Mouse (Mus musculus) megakaryocyte progenitor cell, adult 5-6 weeks (primary cell): Measurements from ENCODE around the gene Slco1b2. TPM values are rescaled to one million over a fixed set of nuclear protein-coding genes. Genes with fewer than 3 reads are reported as not detected.
"Not testable (repeated sequence)": the region's sequence is repeated elsewhere in the genome, so short reads cannot be mapped to it uniquely, and the experiment has no call there.

Experiments used
- ATAC-seq: replicated peaks from 2 replicates; pipeline ENCODE4 v1.8.0; 2016; ENCODE audit warnings: mild to moderate bottlenecking, moderate TSS enrichment, inconsistent platforms; ENCODE audit not compliant: poor library complexity
- total RNA-seq, 2 experiments: library from RNA; stranded (forward) in 1 of 2; stranded (reverse) in 1 of 2; fragments of 157-497, 149-512 nt in 1 of 2; fragments of 200-1000 nt in 1 of 2; gene quantifications; 2 replicates each; pipeline versions ENCODE4 v1.2.3 to v1.2.4; 2015 to 2017

The Slco1b2 gene
- total RNA-seq (2015), result not detected in 2 replicates
- not detected in 2 replicates for total RNA-seq (2017)

GRCm38 (mm10) chr6:141629291-141629690 lies at the start of gene Slco1b2:
Gene Slco1b2 (plus strand): TSS chr6:141629518.
- ATAC-seq, result no peak

- ATAC-seq, result no peak
Observed at GRCm38 (mm10) chr6:141584791-141585403, 44.4 kb upstream of the Slco1b2 start.

GRCm38 (mm10) chr6:141590002-141590401 lies 39.3 kb upstream of the Slco1b2 start:
- ATAC-seq, result no peak

GRCm38 (mm10) chr6:141590598-141591200 lies 38.6 kb upstream of the Slco1b2 start:
- not testable (repeated sequence) for ATAC-seq

- ATAC-seq, result no peak
Observed at GRCm38 (mm10) chr6:141596081-141596480, 33.2 kb upstream of the Slco1b2 start.

- no peak for ATAC-seq
Observed at GRCm38 (mm10) chr6:141597037-141597436, 32.3 kb upstream of the Slco1b2 start.

GRCm38 (mm10) chr6:141600940-141601339 lies 28.4 kb upstream of the Slco1b2 start:
- ATAC-seq, result no peak

GRCm38 (mm10) chr6:141610702-141611260 lies 18.5 kb upstream of the Slco1b2 start:
- no peak for ATAC-seq

GRCm38 (mm10) chr6:141614017-141614416 lies 15.3 kb upstream of the Slco1b2 start:
- ATAC-seq, result no peak

GRCm38 (mm10) chr6:141615348-141615747 lies 14.0 kb upstream of the Slco1b2 start:
- ATAC-seq, result no peak

GRCm38 (mm10) chr6:141632935-141633334 lies 3.6 kb downstream of the Slco1b2 start:
- no peak for ATAC-seq

GRCm38 (mm10) chr6:141635250-141635649 lies 5.9 kb downstream of the Slco1b2 start:
- ATAC-seq, result no peak

- ATAC-seq, result no peak
Observed at GRCm38 (mm10) chr6:141640639-141641038, 11.3 kb downstream of the Slco1b2 start.

- ATAC-seq, result no peak
Observed at GRCm38 (mm10) chr6:141687008-141687407, 57.7 kb downstream of the Slco1b2 start.

- ATAC-seq, result no peak
Observed at GRCm38 (mm10) chr6:141691246-141691645, 61.9 kb downstream of the Slco1b2 start.

Other genes with a start within 250 kb of the Slco1b2 start
- gene Slco1c1, start 105.2 kb upstream of the Slco1b2 start, total RNA-seq (2015), result not detected in 2 replicates
- gene Slco1c1, start 105.2 kb upstream of the Slco1b2 start, total RNA-seq (2017), result not detected in 2 replicates
- not detected in 2 replicates for gene Gm5724, start 144.3 kb downstream of the Slco1b2 start, total RNA-seq (2015)
- not detected in 2 replicates for gene Gm5724, start 144.3 kb downstream of the Slco1b2 start, total RNA-seq (2017)
- gene Slco1a4, start 226.7 kb downstream of the Slco1b2 start, total RNA-seq (2015), result not detected in 2 replicates
- gene Slco1a4, start 226.7 kb downstream of the Slco1b2 start, total RNA-seq (2017), result not detected in 2 replicates